Mouse (Mus musculus) cerebellum, postnatal 10 days (tissue): ENCODE data around the gene Egfl8.
A peak's percentile ranks its signal among the peaks of the same experiment; 100 is the strongest.

Experiments used
- DNase-seq, 2 experiments: peaks; one replicate each; pipeline ENCODE4 v3.0.0; 2021; ENCODE audit warnings: mixed read lengths in 2 of 2

Gene Egfl8

GRCm38 (mm10) chr17:34615871-34616270 lies at the start of gene Egfl8:
Gene Egfl8, minus strand, starts transcription at chr17:34615971.
- no peak for DNase-seq

- DNase-seq: no peak
These were observed 48.7 kb upstream of the Egfl8 start for GRCm38 (mm10) chr17:34664472-34664871.

GRCm38 (mm10) chr17:34663558-34663957 lies 47.8 kb upstream of the Egfl8 start:
- DNase-seq: no peak

GRCm38 (mm10) chr17:34662978-34663377 lies 47.2 kb upstream of the Egfl8 start:
- no peak for DNase-seq

- no peak for DNase-seq
These were observed 46.7 kb upstream of the Egfl8 start for GRCm38 (mm10) chr17:34662468-34662867.

GRCm38 (mm10) chr17:34661121-34661591 lies 45.4 kb upstream of the Egfl8 start:
- DNase-seq: no peak

- DNase-seq: no peak
These were observed 44.6 kb upstream of the Egfl8 start for GRCm38 (mm10) chr17:34660259-34660820.

- no peak for DNase-seq
These were observed 44.1 kb upstream of the Egfl8 start for GRCm38 (mm10) chr17:34659897-34660214.

- DNase-seq: no peak
These were observed 43.6 kb upstream of the Egfl8 start for GRCm38 (mm10) chr17:34659181-34659896.

GRCm38 (mm10) chr17:34658591-34658990 lies 42.8 kb upstream of the Egfl8 start:
- no peak for DNase-seq

- DNase-seq: no peak
These were observed 42.4 kb upstream of the Egfl8 start for GRCm38 (mm10) chr17:34658145-34658544.

GRCm38 (mm10) chr17:34657271-34657670 lies 41.5 kb upstream of the Egfl8 start:
- DNase-seq: no peak

- DNase-seq: no peak
These were observed 40.9 kb upstream of the Egfl8 start for GRCm38 (mm10) chr17:34656666-34657065.

- DNase-seq: peak; percentile 55 to 68
These were observed 39.8 kb upstream of the Egfl8 start for GRCm38 (mm10) chr17:34655581-34655991.

GRCm38 (mm10) chr17:34655160-34655559 lies 39.4 kb upstream of the Egfl8 start:
- DNase-seq: no peak

GRCm38 (mm10) chr17:34654392-34654791 lies 38.6 kb upstream of the Egfl8 start:
- DNase-seq: peak in 1 of 2 experiments; percentile 39

GRCm38 (mm10) chr17:34653746-34654285 lies 38.0 kb upstream of the Egfl8 start:
- peak; percentile 79 to 84 for DNase-seq

GRCm38 (mm10) chr17:34652985-34653384 lies 37.2 kb upstream of the Egfl8 start:
- DNase-seq: no peak

- DNase-seq: no peak
These were observed 36.8 kb upstream of the Egfl8 start for GRCm38 (mm10) chr17:34652546-34652945.

- peak; percentile 54 to 56 for DNase-seq
These were observed 35.9 kb upstream of the Egfl8 start for GRCm38 (mm10) chr17:34651507-34652221.

- DNase-seq: no peak
These were observed 35.0 kb upstream of the Egfl8 start for GRCm38 (mm10) chr17:34650781-34651180.

- no peak for DNase-seq
These were observed 33.5 kb upstream of the Egfl8 start for GRCm38 (mm10) chr17:34649106-34649864.
